Mouse (Mus musculus) liver, embryonic 12.5 days (tissue): Measurements from ENCODE around the gene Cers2. TPM values are rescaled to one million over a fixed set of nuclear protein-coding genes. Genes with fewer than 3 reads are reported as not detected.

Experiments
- ATAC-seq: fragments of 200-750 bp; cut with Nextera tagmentation; 2 replicates; pipeline ENCODE4 v1.8.0; 2017; ENCODE audit warnings: moderate number of reproducible peaks, mild to moderate bottlenecking, moderate library complexity
- H3K27ac ChIP-seq: fragments of 300-500 bp; sonication (generic); 2 replicates; pipeline ENCODE4 v1.5.1; 2016; ENCODE audit warnings: mild to moderate bottlenecking
- H3K27me3 ChIP-seq: fragments of 300-500 bp; sonication (generic); replicated peaks from 2 replicates; pipeline ENCODE4 v1.6.1; 2016; ENCODE audit warnings: mild to moderate bottlenecking, moderate library complexity
- H3K36me3 ChIP-seq: fragments of 300-500 bp; sonication (generic); 2 replicates; pipeline ENCODE4 v1.6.1; 2016; ENCODE audit warnings: mild to moderate bottlenecking, moderate library complexity
- H3K4me1 ChIP-seq: fragments of 300-500 bp; sonication (generic); 2 replicates; pipeline ENCODE4 v1.6.1; 2016
- H3K4me2 ChIP-seq: fragments of 300-500 bp; sonication (generic); 2 replicates; pipeline ENCODE4 v1.6.1; 2016; ENCODE audit warnings: mild to moderate bottlenecking, moderate library complexity
- H3K4me3 ChIP-seq: fragments of 300-500 bp; sonication (generic); 2 replicates; pipeline ENCODE4 v1.5.1; 2016; ENCODE audit warnings: mild to moderate bottlenecking, moderate library complexity
- H3K9ac ChIP-seq: fragments of 300-500 bp; sonication (generic); 2 replicates; pipeline ENCODE4 v1.6.1; 2016; ENCODE audit warnings: mild to moderate bottlenecking, moderate library complexity
- H3K9me3 ChIP-seq: fragments of 300-500 bp; sonication (generic); replicated peaks from 2 replicates; pipeline ENCODE4 v1.6.1; 2016; ENCODE audit warnings: mild to moderate bottlenecking, moderate library complexity
- WGBS: fragments of 180-500 bp; shearing (Covaris S2); methylation state at CpG from one replicate; pipeline ENCODE4 v1.1.7; 2016; ENCODE audit not compliant: insufficient replicate concordance; 5-methylcytosine and 5-hydroxymethylcytosine counted together
- polyA plus RNA-seq: library from polyadenylated mRNA; unstranded; fragments of >200 nt; fragmentation: Nextera tagmentation; extraction: Ambion mirVana; gene quantifications from 2 replicates; pipeline ENCODE4 v1.2.1, GENCODE M21; 2016

Cers2 gene
- polyA plus RNA-seq, 1 experiment from 2014 or later, result 135 TPM

- H3K9me3 ChIP-seq, result no peaks in the 10 kb centered on the region
- peaks cover 56% of the 10 kb centered on the region for H3K36me3 ChIP-seq
- no peaks in the 10 kb centered on the region for H3K27me3 ChIP-seq
- H3K4me1 ChIP-seq, result peaks cover 38% of the 10 kb centered on the region
- H3K27ac ChIP-seq, result no peak overlapping the region
- 73% methylated on average over 6 of the region's 6 CpGs for WGBS
- H3K9ac ChIP-seq, result no peak overlapping the region
- no peak overlapping the region for H3K4me2 ChIP-seq
- no peak for ATAC-seq
- no peak overlapping the region for H3K4me3 ChIP-seq
These were observed 24.4 kb upstream of the Cers2 start for GRCm38 (mm10) chr3:95290156-95290555.

DNA sequence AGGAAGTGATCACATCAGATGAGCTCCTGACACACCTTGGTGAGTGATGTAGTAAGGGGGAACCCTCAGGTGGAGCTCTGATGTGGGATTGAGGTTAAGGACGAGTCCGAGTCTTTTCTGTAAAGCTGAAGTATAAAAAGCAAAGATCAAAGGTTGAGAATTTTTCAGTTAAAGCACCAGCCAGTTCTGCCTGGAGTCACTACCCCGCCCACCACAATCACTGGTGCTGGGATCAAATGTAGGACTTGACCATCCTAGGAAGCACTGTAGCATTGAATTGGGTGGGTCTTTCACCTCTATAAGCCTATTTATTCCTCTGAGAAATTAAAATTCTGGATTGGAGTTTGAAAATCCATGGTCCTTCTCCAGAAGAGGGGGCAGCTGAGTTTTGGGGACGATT, 23.6 kb upstream of the Cers2 start:
- no peak overlapping the region for H3K9ac ChIP-seq
- no peak overlapping the region for H3K27ac ChIP-seq
- peaks cover 64% of the 10 kb centered on the region for H3K36me3 ChIP-seq
- ATAC-seq, result no peak
- WGBS, result 71% methylated on average over 4 of the region's 4 CpGs
- H3K27me3 ChIP-seq, result no peaks in the 10 kb centered on the region
- H3K4me1 ChIP-seq, result peaks cover 37% of the 10 kb centered on the region
- no peak overlapping the region for H3K4me3 ChIP-seq
- H3K9me3 ChIP-seq, result no peaks in the 10 kb centered on the region
- no peak overlapping the region for H3K4me2 ChIP-seq

DNA sequence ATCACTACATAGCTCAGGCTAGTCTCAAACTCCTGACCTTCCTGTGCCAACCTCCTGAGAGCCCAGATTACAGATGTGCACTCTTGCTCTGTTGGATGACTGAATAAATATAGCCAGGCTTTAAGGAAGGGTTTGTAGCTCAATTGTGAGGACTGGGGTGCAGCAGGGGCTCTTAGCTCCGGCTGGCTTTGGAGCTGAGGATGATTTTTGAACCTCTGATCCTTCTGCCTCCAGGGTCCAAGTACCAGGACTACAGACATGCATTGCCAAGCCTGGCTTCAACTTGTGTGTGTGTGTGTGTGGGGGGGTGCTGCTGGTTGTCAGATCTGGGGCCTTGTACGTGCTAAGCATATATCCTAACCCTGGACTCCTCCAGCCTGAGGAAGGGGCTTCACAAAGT, 21.7 kb upstream of the Cers2 start:
- Histone ChIP-seq H3K9ac (no peak overlapping the region), H3K27ac (0 out of 2 replicates have a peak overlapping the region, but pooled peaks have one; percentile 58), H3K9me3 (no peaks in the 10 kb centered on the region), H3K4me1 (peaks cover 39% of the 10 kb centered on the region), H3K27me3 (no peaks in the 10 kb centered on the region), H3K4me3 (no peak overlapping the region), H3K36me3 (peaks cover 71% of the 10 kb centered on the region), H3K4me2 (no peak overlapping the region)
- 79% methylated on average over 2 of the region's 2 CpGs for WGBS
- ATAC-seq, result no peak

DNA sequence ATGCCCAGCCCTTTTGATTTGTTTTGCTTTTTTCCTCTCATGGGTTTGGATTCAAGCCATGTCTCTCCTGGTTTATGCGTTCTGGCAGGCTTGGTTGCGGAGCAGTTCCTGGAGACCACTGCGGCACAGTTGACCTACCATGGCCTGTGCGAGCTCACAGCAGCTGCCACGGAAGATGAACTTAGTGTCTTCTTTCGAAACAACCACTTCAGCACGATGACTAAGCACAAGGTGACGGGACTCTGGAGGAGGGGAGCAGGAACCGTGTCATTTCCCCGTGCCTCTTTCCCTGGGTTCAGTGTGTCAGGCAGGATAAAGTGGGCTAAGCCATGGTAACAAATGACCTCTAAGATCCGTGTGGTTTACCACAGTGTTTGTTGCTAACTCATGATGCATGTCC, 21.1 kb upstream of the Cers2 start:
- 0 out of 2 replicates have a peak, but pooled peaks have one; percentile 11 for ATAC-seq
- WGBS, result 24% methylated on average over 11 of the region's 11 CpGs
- Histone ChIP-seq H3K4me3 (no peak overlapping the region), H3K9me3 (no peaks in the 10 kb centered on the region), H3K4me1 (peaks cover 44% of the 10 kb centered on the region), H3K4me2 (no peak overlapping the region), H3K9ac (no peak overlapping the region), H3K36me3 (peaks cover 65% of the 10 kb centered on the region), H3K27ac (peak overlapping the region; percentile 58; the same call in 1 of the 2 replicates), H3K27me3 (no peaks in the 10 kb centered on the region)

DNA sequence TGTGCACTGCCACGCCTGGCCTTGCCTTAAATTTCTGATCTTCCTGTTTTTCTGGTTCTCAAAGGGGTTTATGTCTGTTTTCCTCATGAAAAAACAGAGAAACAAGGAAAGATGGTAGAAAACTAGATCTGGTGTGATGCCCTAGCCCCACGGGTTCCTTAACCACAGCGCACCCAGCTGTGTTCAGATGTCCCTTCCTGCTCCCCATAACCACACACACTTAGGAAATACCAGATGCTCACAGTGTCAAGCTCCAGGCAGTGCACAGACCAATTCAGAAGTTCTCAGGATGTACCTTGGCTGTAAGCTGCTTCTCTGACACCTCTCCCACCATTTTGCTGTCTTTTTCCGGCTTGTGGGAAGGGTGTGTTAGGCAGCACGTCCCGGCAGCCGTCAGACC, 20.3 kb upstream of the Cers2 start:
- peaks cover 44% of the 10 kb centered on the region for H3K4me1 ChIP-seq
- ATAC-seq, result no peak
- WGBS, result 61% methylated on average over 7 of the region's 7 CpGs
- H3K36me3 ChIP-seq, result peaks cover 60% of the 10 kb centered on the region
- peak overlapping the region; percentile 11; the same call in 1 of the 2 replicates for H3K27ac ChIP-seq
- no peaks in the 10 kb centered on the region for H3K9me3 ChIP-seq
- H3K4me2 ChIP-seq, result no peak overlapping the region
- no peaks in the 10 kb centered on the region for H3K27me3 ChIP-seq
- H3K4me3 ChIP-seq, result no peak overlapping the region
- no peak overlapping the region for H3K9ac ChIP-seq

GRCm38 (mm10) chr3:95294718-95295117, 19.9 kb upstream of the Cers2 start:
- ATAC-seq, result no peak
- Histone ChIP-seq H3K4me1 (peaks cover 44% of the 10 kb centered on the region), H3K36me3 (peaks cover 60% of the 10 kb centered on the region), H3K9me3 (no peaks in the 10 kb centered on the region), H3K9ac (no peak overlapping the region), H3K27me3 (no peaks in the 10 kb centered on the region), H3K4me2 (no peak overlapping the region), H3K4me3 (no peak overlapping the region), H3K27ac (peak overlapping the region; percentile 11; the same call in 1 of the 2 replicates)
- 81% methylated on average over 5 of the region's 5 CpGs for WGBS

GRCm38 (mm10) chr3:95295321-95296102, 19.1 kb upstream of the Cers2 start:
- Histone ChIP-seq H3K4me3 (no peak overlapping the region), H3K27ac (peak overlapping the region; percentile 30; the same call in 1 of the 2 replicates), H3K4me2 (no peak overlapping the region; the same call in 1 of the 2 replicates), H3K27me3 (no peaks in the 10 kb centered on the region), H3K9me3 (no peaks in the 10 kb centered on the region), H3K4me1 (peaks cover 44% of the 10 kb centered on the region), H3K9ac (peak overlapping the region; percentile 28; the same call in 1 of the 2 replicates), H3K36me3 (peaks cover 58% of the 10 kb centered on the region)
- 0 out of 2 replicates have a peak, but pooled peaks have one; percentile 23 for ATAC-seq
- WGBS, result 77% methylated on average over 11 of the region's 11 CpGs

GRCm38 (mm10) chr3:95296103-95296469, 18.5 kb upstream of the Cers2 start:
- Histone ChIP-seq H3K4me1 (peaks cover 44% of the 10 kb centered on the region), H3K36me3 (peaks cover 55% of the 10 kb centered on the region), H3K4me2 (no peak overlapping the region), H3K9ac (0 out of 2 replicates have a peak overlapping the region, but pooled peaks have one; percentile 28), H3K4me3 (no peak overlapping the region), H3K27me3 (no peaks in the 10 kb centered on the region), H3K27ac (no peak overlapping the region), H3K9me3 (no peaks in the 10 kb centered on the region)
- no peak for ATAC-seq
- 22% methylated on average over 5 of the region's 5 CpGs for WGBS

- no peaks in the 10 kb centered on the region for H3K27me3 ChIP-seq
- no peak overlapping the region for H3K9ac ChIP-seq
- WGBS, result 46% methylated on average over 7 of the region's 7 CpGs
- no peak overlapping the region for H3K4me2 ChIP-seq
- no peak overlapping the region for H3K27ac ChIP-seq
- H3K4me1 ChIP-seq, result peaks cover 41% of the 10 kb centered on the region
- peak; percentile 38 for ATAC-seq
- H3K4me3 ChIP-seq, result no peak overlapping the region
- H3K36me3 ChIP-seq, result peaks cover 55% of the 10 kb centered on the region
- no peaks in the 10 kb centered on the region for H3K9me3 ChIP-seq
These were observed 16.6 kb upstream of the Cers2 start for GRCm38 (mm10) chr3:95298018-95298417.

DNA sequence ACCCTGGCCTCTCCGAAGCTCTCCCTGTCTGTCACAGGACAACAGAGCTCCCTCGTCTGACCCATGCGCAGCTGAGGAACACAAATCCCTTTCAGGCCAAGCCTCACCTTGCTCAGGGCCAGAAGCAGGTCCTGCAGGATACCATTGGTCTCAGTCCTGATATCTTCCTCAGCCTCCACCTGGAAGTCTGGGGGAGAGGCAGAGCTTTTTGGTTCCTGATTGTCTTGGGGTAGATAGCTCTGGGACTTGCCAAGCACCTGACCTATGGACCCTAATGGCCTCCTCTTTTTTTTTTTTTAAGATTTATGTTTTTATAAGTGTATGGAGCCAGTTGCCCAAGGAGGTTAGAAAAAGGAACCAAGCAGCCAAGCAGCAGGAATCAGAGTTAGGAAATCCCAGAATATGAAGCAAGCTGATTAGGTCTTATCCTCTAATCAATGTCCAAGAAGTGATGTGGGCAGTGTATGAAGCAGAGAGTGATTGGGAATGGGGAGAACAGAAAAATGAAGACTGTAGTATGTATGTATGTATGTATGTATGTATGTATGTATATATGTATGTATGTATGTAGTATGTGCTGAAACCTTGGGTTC, 13.3 kb upstream of the Cers2 start:
- Histone ChIP-seq H3K36me3 (peaks cover 45% of the 10 kb centered on the region), H3K9me3 (no peaks in the 10 kb centered on the region), H3K9ac (no peak overlapping the region), H3K4me1 (peaks cover 12% of the 10 kb centered on the region; the same call in 1 of the 2 replicates), H3K27ac (no peak overlapping the region), H3K4me3 (no peak overlapping the region), H3K27me3 (no peaks in the 10 kb centered on the region), H3K4me2 (no peak overlapping the region)
- WGBS, result 80% methylated on average over 3 of the region's 3 CpGs
- no peak for ATAC-seq

DNA sequence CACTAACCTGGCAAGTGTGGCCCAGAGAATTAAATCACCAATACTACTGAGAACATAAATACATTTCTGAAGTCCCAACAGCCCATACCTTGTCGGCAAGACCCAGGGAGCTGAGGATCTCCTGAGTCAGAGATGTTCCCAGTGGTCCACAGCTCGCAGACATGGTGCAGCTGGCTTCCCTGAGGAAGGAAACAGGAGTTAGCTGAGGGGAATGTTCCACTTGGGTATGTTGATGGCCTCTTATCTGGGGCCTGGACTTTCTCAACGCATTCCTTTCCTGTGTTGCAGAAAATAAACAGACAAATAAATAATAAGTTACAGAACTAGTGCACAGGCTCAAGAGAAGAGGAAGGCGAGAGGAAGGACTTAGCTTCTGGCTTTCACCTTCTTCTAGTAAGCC, 8.3 kb upstream of the Cers2 start:
- WGBS, result 76% methylated on average over 4 of the region's 4 CpGs
- Histone ChIP-seq H3K27me3 (no peaks in the 10 kb centered on the region), H3K4me3 (no peak overlapping the region), H3K4me2 (no peak overlapping the region), H3K9ac (no peak overlapping the region), H3K36me3 (peaks cover 26% of the 10 kb centered on the region), H3K4me1 (peaks cover 18% of the 10 kb centered on the region), H3K27ac (no peak overlapping the region), H3K9me3 (no peaks in the 10 kb centered on the region)
- no peak for ATAC-seq

DNA sequence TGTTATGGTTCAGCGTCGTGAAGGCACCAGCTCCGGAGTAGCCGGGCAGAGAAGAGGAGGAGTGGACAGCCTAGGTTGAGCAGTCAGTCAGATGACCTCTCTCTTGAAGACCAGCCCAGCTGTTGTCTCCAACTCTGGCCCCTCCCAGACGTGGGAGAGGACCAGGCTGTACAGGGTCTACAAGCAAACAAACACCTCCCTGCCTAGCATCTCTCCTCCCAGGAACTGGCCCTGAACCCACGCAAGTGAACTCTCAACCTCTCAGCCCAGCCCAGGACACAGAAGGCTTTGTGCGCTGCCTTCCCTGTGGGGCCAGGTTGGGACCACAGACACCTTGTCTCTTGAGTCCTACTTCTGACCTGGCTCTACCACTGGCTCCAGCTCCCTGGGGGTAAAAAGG, 7.5 kb upstream of the Cers2 start, which contains the start of gene Anxa9:
Anxa9 (minus strand) TSS at position 77 of the 400 bp plus-strand sequence.
- Histone ChIP-seq H3K4me2 (no peak within 1 kb of the TSS), H3K4me1 (peaks cover 27% of the 10 kb centered on the region), H3K9me3 (no peaks in the 10 kb centered on the region), H3K9ac (no peak within 1 kb of the TSS), H3K27me3 (no peaks in the 10 kb centered on the region), H3K27ac (no peak within 1 kb of the TSS), H3K36me3 (peaks cover 22% of the 10 kb centered on the region), H3K4me3 (no peak within 1 kb of the TSS)
- ATAC-seq, result no peak
- WGBS, result 68% methylated on average over 7 of the region's 7 CpGs
